Mouse (Mus musculus) urinary bladder, adult 18-20 months (tissue): Measurements from ENCODE around the gene Uqcrq.
"Not testable (repeated sequence)": the region's sequence is repeated elsewhere in the genome, so short reads cannot be mapped to it uniquely, and the experiment has no call there.

Source experiments
- DNase-seq, 2 experiments: peaks; one replicate each; pipeline ENCODE4 v3.0.0; 2022; ENCODE audit warnings: low spot score in 2 of 2, mixed read lengths in 2 of 2

Gene Uqcrq

GRCm38 (mm10) chr11:53451361-53451760 is 20.7 kb upstream of the Uqcrq start:
- no peak for DNase-seq

- DNase-seq, result no peak
These were observed 19.6 kb upstream of the Uqcrq start for GRCm38 (mm10) chr11:53450070-53450705.

- no peak for DNase-seq
These were observed 17.9 kb upstream of the Uqcrq start for GRCm38 (mm10) chr11:53448529-53448928.

- DNase-seq, result no peak
These were observed 17.4 kb upstream of the Uqcrq start for GRCm38 (mm10) chr11:53447996-53448395.

- DNase-seq, result no peak
These were observed 15.6 kb upstream of the Uqcrq start for GRCm38 (mm10) chr11:53446183-53446582.

- no peak for DNase-seq
These were observed 14.9 kb upstream of the Uqcrq start for GRCm38 (mm10) chr11:53445562-53445961.

- DNase-seq, result no peak
These were observed 13.2 kb upstream of the Uqcrq start for GRCm38 (mm10) chr11:53443861-53444260.

- no peak for DNase-seq
These were observed 11.3 kb upstream of the Uqcrq start for GRCm38 (mm10) chr11:53441921-53442320.

GRCm38 (mm10) chr11:53436338-53436737 is 5.7 kb upstream of the Uqcrq start:
- DNase-seq, result no peak

- DNase-seq, result no peak
These were observed 4.9 kb upstream of the Uqcrq start for GRCm38 (mm10) chr11:53435504-53435903.

GRCm38 (mm10) chr11:53433057-53433456 is 2.4 kb upstream of the Uqcrq start:
- no peak for DNase-seq

GRCm38 (mm10) chr11:53431347-53432056 is 871 bp upstream of the Uqcrq start:
- DNase-seq, result no peak

- DNase-seq, result no peak
These were observed 346 bp downstream of the Uqcrq start for GRCm38 (mm10) chr11:53430300-53430669.

- DNase-seq, result no peak
These were observed 1.4 kb downstream of the Uqcrq start for GRCm38 (mm10) chr11:53429182-53429581.

- DNase-seq, result no peak
These were observed 1.9 kb downstream of the Uqcrq start for GRCm38 (mm10) chr11:53428716-53429057.

- DNase-seq, result no peak
These were observed 2.5 kb downstream of the Uqcrq start for GRCm38 (mm10) chr11:53427993-53428715.

- DNase-seq, result not testable (repeated sequence)
These were observed 3.7 kb downstream of the Uqcrq start for GRCm38 (mm10) chr11:53426914-53427313.

- no peak for DNase-seq
These were observed 4.8 kb downstream of the Uqcrq start for GRCm38 (mm10) chr11:53425711-53426255.

- DNase-seq, result no peak
These were observed 5.4 kb downstream of the Uqcrq start for GRCm38 (mm10) chr11:53425251-53425650.

GRCm38 (mm10) chr11:53424826-53425225 is 5.8 kb downstream of the Uqcrq start:
- DNase-seq, result no peak

- no peak for DNase-seq
These were observed 7.6 kb downstream of the Uqcrq start, which contains the start of gene Leap2 for GRCm38 (mm10) chr11:53423036-53423435. Gene Leap2, minus strand, starts transcription at chr11:53423170.

GRCm38 (mm10) chr11:53418048-53418447 is 12.6 kb downstream of the Uqcrq start:
- no peak for DNase-seq

GRCm38 (mm10) chr11:53413871-53414270 is 16.8 kb downstream of the Uqcrq start:
- no peak for DNase-seq
